Comparison of ENCODE assay signal across 8 mouse cellular contexts in the genomic region with DNA sequence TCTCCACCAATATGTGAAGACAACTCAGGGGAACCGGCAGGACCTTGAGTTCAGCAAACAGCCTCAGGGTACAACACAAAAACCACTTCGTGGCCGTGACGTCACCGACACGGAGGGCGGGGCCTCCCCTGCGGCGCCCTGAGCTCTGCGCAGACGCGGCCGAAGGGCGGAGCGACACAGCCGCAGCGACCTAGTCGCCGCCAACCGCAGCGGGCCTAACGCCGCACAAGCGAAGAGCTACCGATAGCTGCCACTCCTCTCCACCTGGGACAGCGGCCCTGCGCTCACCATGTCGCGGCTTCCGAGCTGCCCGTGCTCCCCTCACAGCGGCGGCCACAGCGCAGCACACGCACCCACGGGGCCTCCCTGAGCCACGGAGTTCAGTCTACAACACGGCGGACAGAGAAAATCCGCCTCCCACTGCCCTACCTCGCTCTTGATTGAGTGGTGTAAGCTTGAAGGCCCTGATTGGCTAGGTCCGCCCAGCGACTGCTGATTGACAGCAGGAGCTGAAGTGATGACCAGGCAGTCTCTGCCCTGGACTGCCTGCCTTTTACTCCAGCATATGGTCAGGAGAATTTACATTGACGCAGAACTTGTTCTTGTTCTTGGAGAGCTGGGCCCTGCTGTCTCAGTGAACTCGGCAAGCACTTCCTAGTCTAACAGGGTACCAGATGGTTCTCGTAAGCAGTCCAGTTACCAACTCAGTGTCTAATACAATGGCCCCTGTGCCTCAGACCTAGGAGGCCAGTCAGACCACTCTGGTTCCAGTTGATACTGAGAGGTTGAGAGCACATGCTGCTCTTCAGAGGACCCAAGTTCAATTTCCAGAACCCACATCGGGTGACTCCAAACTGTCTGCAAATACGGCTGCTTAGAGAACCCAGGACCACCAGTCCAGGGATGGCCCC. TPM values are rescaled to one million over a fixed set of nuclear protein-coding genes. Genes with fewer than 3 reads are reported as not detected.
DNase-seq lines count a peak whose midpoint lies in the region; ATAC-seq lines count a peak whose summit lies in the region.

Gene Zfp963, minus strand, starts transcription at position 427 of the 911 bp plus-strand sequence.

- peaks cover 4% of the 10 kb centered on the region; the same call in 1 of the 2 replicates for H3K36me3 ChIP-seq in heart, embryonic 10.5 days
- H3K36me3 ChIP-seq in kidney, embryonic 15.5 days: peaks cover 6% of the 10 kb centered on the region; the same call in 1 of the 2 replicates

- peak within 1 kb of the TSS; percentile 81 for H3K4me3 ChIP-seq in heart, embryonic 10.5 days
- peak within 1 kb of the TSS; percentile 67 for H3K4me3 ChIP-seq in kidney, embryonic 15.5 days (replicated peaks)

- peak within 1 kb of the TSS; percentile 99 for H3K27ac ChIP-seq in heart, embryonic 10.5 days
- peak within 1 kb of the TSS; percentile 99 for H3K27ac ChIP-seq in kidney, embryonic 15.5 days

- no peaks in the 10 kb centered on the region for H3K9me3 ChIP-seq in heart, embryonic 10.5 days
- H3K9me3 ChIP-seq in kidney, embryonic 15.5 days (replicated peaks): no peaks in the 10 kb centered on the region

- DNase-seq in B cell, adult 2 months: peak; percentile 99
- peak; percentile 99 for DNase-seq in brain, adult 2 months (ENCODE audit: low read depth, low spot score)
- peak; percentile 98 for DNase-seq in heart, embryonic 10.5 days (ENCODE audit: low spot score)
- peak; percentile 96 for DNase-seq in liver
- peak; percentile 96 to 98 for DNase-seq in spleen, postnatal 4 days (ENCODE audit: low spot score in 2 of 2)

- WGBS in heart, embryonic 10.5 days: 3% methylated on average over 48 of the region's 48 CpGs
- 2% methylated on average over 48 of the region's 48 CpGs for WGBS in kidney, embryonic 15.5 days

- H3K4me1 ChIP-seq in heart, embryonic 10.5 days: peaks cover 6% of the 10 kb centered on the region; the same call in 1 of the 2 replicates
- peaks cover 12% of the 10 kb centered on the region for H3K4me1 ChIP-seq in kidney, embryonic 15.5 days

- H3K4me2 ChIP-seq in kidney, embryonic 15.5 days: peak within 1 kb of the TSS; percentile 65

- ATAC-seq in erythroblast, adult 5-6 weeks (replicated peaks; ENCODE audit: low FRiP score, poor library complexity, severe bottlenecking): peak; percentile 94
- ATAC-seq in kidney, embryonic 15.5 days (replicated peaks; ENCODE audit: low FRiP score): peak; percentile 99
- ATAC-seq in monocyte, adult 5-6 weeks (replicated peaks; ENCODE audit: insufficient number of reproducible peaks, low FRiP score, low TSS enrichment, poor library complexity, severe bottlenecking): peak; percentile 97

- H3K9ac ChIP-seq in kidney, embryonic 15.5 days: peak within 1 kb of the TSS; percentile 93

- no peaks in the 10 kb centered on the region for H3K27me3 ChIP-seq in heart, embryonic 10.5 days (ENCODE audit: insufficient read depth, poor library complexity, severe bottlenecking)
- no peaks in the 10 kb centered on the region for H3K27me3 ChIP-seq in kidney, embryonic 15.5 days

RNA-seq across cellular contexts. Expression of gene Zfp963, which starts in this region (rescaled TPM):
- 5.2 and 7.1 TPM in 2 replicates for total RNA-seq in erythroblast, adult 5-6 weeks (2015; ENCODE audit: low replicate concordance)
- 3.2 and 3.7 TPM in 2 replicates for total RNA-seq in erythroblast, adult 5-6 weeks (2017; ENCODE audit: low replicate concordance)
- 3.6 and 4.1 TPM in 2 replicates for polyA plus RNA-seq in heart, embryonic 10.5 days (2016; fragmentation: Nextera tagmentation; extraction: Ambion mirVana)
- polyA plus RNA-seq in kidney, embryonic 15.5 days (2015; fragmentation: Nextera tagmentation; extraction: Ambion mirVana): 5.7 and 5.8 TPM in 2 replicates
- total RNA-seq in monocyte, adult 5-6 weeks (2017): 6.5 to 9.4 TPM (median 7.6 TPM) in 3 replicates

Comparison
In these comparisons a context has a peak if more than half of its experiments do, and no peak if none do; other contexts are left out.
1. Peak in every context shown above with its lines: DNase-seq, ATAC-seq, H3K4me3 ChIP-seq and H3K27ac ChIP-seq.